Mouse (Mus musculus): Measurements from ENCODE around the gene Vangl2. TPM values are rescaled to one million over a fixed set of nuclear protein-coding genes. Genes with fewer than 3 reads are reported as not detected.

Gene Vangl2
- total and polyA plus RNA-seq, 3 experiments = 1.3 TPM

- H3K9ac ChIP-seq (ENCODE audit: low read depth, low read length) = no peak overlapping the region
- no peaks in the 10 kb centered on the region for H3K36me3 ChIP-seq (ENCODE audit: control insufficient read depth, insufficient read depth, low read length)
- H3K27ac ChIP-seq = no peak overlapping the region
- H3K79me2 ChIP-seq (replicated peaks; ENCODE audit: control insufficient read depth, insufficient read depth, low read length) = no peaks in the 10 kb centered on the region
- DNase-seq = no peak
- H3K4me1 ChIP-seq (ENCODE audit: control insufficient read depth, insufficient read depth, low read length) = peaks cover 3% of the 10 kb centered on the region; the same call in 1 of the 2 replicates
- WGBS = 95% methylated on average over 9 of the region's 9 CpGs
- intact Hi-C loops (cut with DNase I) = no loop called here
- H3K4me3 ChIP-seq = no peak overlapping the region
- TF ChIP-seq CTCF (IDR thresholded peaks at IDR 0.05) (no peak), EP300 (IDR thresholded peaks at IDR 0.05; ENCODE audit: insufficient read depth, low read depth, low read length) (no peak), POLR2A (IDR thresholded peaks at IDR 0.05; ENCODE audit: insufficient read depth, low read depth, low read length) (no peak)
- H3K27me3 ChIP-seq (ENCODE audit: control insufficient read depth, insufficient read depth, low read length) = no peaks in the 10 kb centered on the region
Observed at GRCm38 (mm10) chr1:172018336-172019311, 9.6 kb downstream of the Vangl2 start.

GRCm38 (mm10) chr1:172017517-172018070, 10.7 kb downstream of the Vangl2 start:
- DNase-seq = no peak
- H3K4me1 ChIP-seq (ENCODE audit: control insufficient read depth, insufficient read depth, low read length) = peaks cover 3% of the 10 kb centered on the region; the same call in 1 of the 2 replicates
- intact Hi-C loops (cut with DNase I) = no loop called here
- 83% methylated on average over 6 of the region's 6 CpGs for WGBS
- no peaks in the 10 kb centered on the region for H3K79me2 ChIP-seq (replicated peaks; ENCODE audit: control insufficient read depth, insufficient read depth, low read length)
- no peaks in the 10 kb centered on the region for H3K36me3 ChIP-seq (ENCODE audit: control insufficient read depth, insufficient read depth, low read length)
- H3K9ac ChIP-seq (ENCODE audit: low read depth, low read length) = no peak overlapping the region
- no peak overlapping the region for H3K4me3 ChIP-seq
- H3K27me3 ChIP-seq (ENCODE audit: control insufficient read depth, insufficient read depth, low read length) = no peaks in the 10 kb centered on the region
- no peak overlapping the region for H3K27ac ChIP-seq
- TF ChIP-seq EP300 (IDR thresholded peaks at IDR 0.05; ENCODE audit: insufficient read depth, low read depth, low read length) (no peak), CTCF (IDR thresholded peaks at IDR 0.05) (no peak), POLR2A (IDR thresholded peaks at IDR 0.05; ENCODE audit: insufficient read depth, low read depth, low read length) (no peak)

- Histone ChIP-seq H3K4me3 (no peak overlapping the region), H3K4me1 (ENCODE audit: control insufficient read depth, insufficient read depth, low read length) (peaks cover 3% of the 10 kb centered on the region), H3K36me3 (ENCODE audit: control insufficient read depth, insufficient read depth, low read length) (no peaks in the 10 kb centered on the region), H3K27ac (no peak overlapping the region), H3K9ac (ENCODE audit: low read depth, low read length) (no peak overlapping the region), H3K27me3 (ENCODE audit: control insufficient read depth, insufficient read depth, low read length) (no peaks in the 10 kb centered on the region), H3K79me2 (replicated peaks; ENCODE audit: control insufficient read depth, insufficient read depth, low read length) (no peaks in the 10 kb centered on the region)
- no peak for DNase-seq
- 67% methylated on average over 6 of the region's 6 CpGs for WGBS
- intact Hi-C loops (cut with DNase I) = no loop called here
- TF ChIP-seq CTCF (IDR thresholded peaks at IDR 0.05) (no peak), EP300 (IDR thresholded peaks at IDR 0.05; ENCODE audit: insufficient read depth, low read depth, low read length) (no peak), POLR2A (IDR thresholded peaks at IDR 0.05; ENCODE audit: insufficient read depth, low read depth, low read length) (no peak)
Observed at GRCm38 (mm10) chr1:172016660-172017516, 11.4 kb downstream of the Vangl2 start.

- no peak overlapping the region for H3K9ac ChIP-seq (ENCODE audit: low read depth, low read length)
- H3K27ac ChIP-seq = no peak overlapping the region
- 42% methylated on average over 8 of the region's 8 CpGs for WGBS
- no peaks in the 10 kb centered on the region for H3K27me3 ChIP-seq (ENCODE audit: control insufficient read depth, insufficient read depth, low read length)
- H3K36me3 ChIP-seq (ENCODE audit: control insufficient read depth, insufficient read depth, low read length) = no peaks in the 10 kb centered on the region
- no peak for DNase-seq
- H3K79me2 ChIP-seq (replicated peaks; ENCODE audit: control insufficient read depth, insufficient read depth, low read length) = no peaks in the 10 kb centered on the region
- no peak overlapping the region for H3K4me3 ChIP-seq
- intact Hi-C loops (cut with DNase I) = no loop called here
- peaks cover 3% of the 10 kb centered on the region for H3K4me1 ChIP-seq (ENCODE audit: control insufficient read depth, insufficient read depth, low read length)
- no peak for TF ChIP-seq POLR2A (IDR thresholded peaks at IDR 0.05; ENCODE audit: insufficient read depth, low read depth, low read length)
- no peak for TF ChIP-seq CTCF (IDR thresholded peaks at IDR 0.05)
- TF ChIP-seq EP300 (IDR thresholded peaks at IDR 0.05; ENCODE audit: insufficient read depth, low read depth, low read length) = no peak
Observed at GRCm38 (mm10) chr1:172016031-172016430, 12.2 kb downstream of the Vangl2 start.

GRCm38 (mm10) chr1:172015312-172015939, 12.8 kb downstream of the Vangl2 start:
- H3K9ac ChIP-seq (ENCODE audit: low read depth, low read length) = no peak overlapping the region
- no peaks in the 10 kb centered on the region for H3K36me3 ChIP-seq (ENCODE audit: control insufficient read depth, insufficient read depth, low read length)
- no peaks in the 10 kb centered on the region for H3K27me3 ChIP-seq (ENCODE audit: control insufficient read depth, insufficient read depth, low read length)
- TF ChIP-seq POLR2A (IDR thresholded peaks at IDR 0.05; ENCODE audit: insufficient read depth, low read depth, low read length) = no peak
- no peak for TF ChIP-seq EP300 (IDR thresholded peaks at IDR 0.05; ENCODE audit: insufficient read depth, low read depth, low read length)
- no peak for TF ChIP-seq CTCF (IDR thresholded peaks at IDR 0.05)
- H3K4me3 ChIP-seq = no peak overlapping the region
- H3K27ac ChIP-seq = no peak overlapping the region
- H3K4me1 ChIP-seq (ENCODE audit: control insufficient read depth, insufficient read depth, low read length) = peaks cover 3% of the 10 kb centered on the region
- no peak for DNase-seq
- WGBS = 71% methylated on average over 9 of the region's 9 CpGs
- no peaks in the 10 kb centered on the region for H3K79me2 ChIP-seq (replicated peaks; ENCODE audit: control insufficient read depth, insufficient read depth, low read length)
- intact Hi-C loops (cut with DNase I) = no loop called here
